8 mouse cellular contexts compared by ENCODE assay signal in the genomic region with DNA sequence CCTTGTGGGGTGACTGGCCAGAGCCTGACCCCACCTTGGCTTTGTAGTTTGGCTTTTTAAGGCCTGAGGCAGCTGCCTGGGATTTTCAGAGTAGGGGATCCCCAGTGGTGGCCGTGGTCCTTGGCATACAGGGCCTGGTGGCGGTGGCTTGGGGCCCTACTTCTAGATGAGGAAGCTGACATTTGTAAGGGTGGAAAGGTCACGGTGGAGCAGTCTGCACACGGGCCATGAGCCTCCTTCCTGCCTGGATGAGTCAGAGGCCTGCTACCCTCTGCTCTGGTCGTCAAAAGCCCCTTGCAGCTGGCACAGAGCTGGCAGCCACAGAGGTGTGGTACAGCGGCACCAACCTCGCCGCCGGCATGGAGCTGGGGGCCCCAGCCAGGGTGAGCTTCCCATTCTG. TPM values are rescaled to one million over a fixed set of nuclear protein-coding genes. Genes with fewer than 3 reads are reported as not detected.
DNase-seq lines count a peak whose midpoint lies in the region; ATAC-seq and TF ChIP-seq lines count a peak whose summit lies in the region.

No protein-coding gene starts in this region.

- no peak for TF ChIP-seq EP300 in MEL (IDR thresholded peaks at IDR 0.05; ENCODE audit: low read depth in 1 of 2, low read length in 2 of 2)

- no peaks in the 10 kb centered on the region for H3K79me2 ChIP-seq in MEL (ENCODE audit: control insufficient read depth, insufficient read depth, low read length, poor library complexity)

- no peak for ATAC-seq in kidney, embryonic 15.5 days (replicated peaks; ENCODE audit: low FRiP score)
- peak; percentile 37 to 47; a peak in 3 of 4 replicates for ATAC-seq in hematopoietic stem cell, adult 5-6 weeks (replicated peaks in 1 of 2; ENCODE audit: insufficient read depth in 1 of 2, low FRiP score in 2 of 2, low TSS enrichment in 1 of 2, low read depth in 1 of 2, poor library complexity in 2 of 2, severe bottlenecking in 2 of 2)
- peak; percentile 54 for ATAC-seq in megakaryocyte, adult 5-6 weeks (ENCODE audit: poor library complexity, severe bottlenecking)

- TF ChIP-seq POLR2A in MEL (IDR thresholded peaks at IDR 0.05; ENCODE audit: control insufficient read depth in 1 of 2, insufficient read depth in 1 of 2, low read depth in 1 of 2, low read length in 2 of 2, poor library complexity in 1 of 2): no peak

- no peak for DNase-seq in kidney, postnatal 14 days
- peak; percentile 37 for DNase-seq in MEL (ENCODE audit: low read depth, low spot score)
- peak; percentile 43 to 65 for DNase-seq in thymus, postnatal 36 days
- no peak for DNase-seq in left cerebral cortex, adult 18-20 months (ENCODE audit: low spot score in 2 of 2)
- no peak for DNase-seq in layer of hippocampus, adult 18-20 months (ENCODE audit: low spot score in 2 of 2)

- no peaks in the 10 kb centered on the region for H3K27me3 ChIP-seq in kidney, embryonic 15.5 days
- H3K27me3 ChIP-seq in MEL (ENCODE audit: control insufficient read depth in 1 of 2, insufficient read depth in 2 of 2, low read length in 2 of 2): no peaks in the 10 kb centered on the region

- WGBS in kidney, embryonic 15.5 days: 61% methylated on average over 9 of the region's 9 CpGs

- peaks cover 37% of the 10 kb centered on the region for H3K4me1 ChIP-seq in kidney, embryonic 15.5 days
- H3K4me1 ChIP-seq in MEL (ENCODE audit: control insufficient read depth in 1 of 2, insufficient read depth in 2 of 2, low read length in 2 of 2): peaks cover 8 to 37% of the 10 kb centered on the region in 2 experiments

- H3K36me3 ChIP-seq in kidney, embryonic 15.5 days: peaks cover 36% of the 10 kb centered on the region
- peaks cover 0 to 30% of the 10 kb centered on the region in 2 experiments; a peak in 2 of 4 replicates for H3K36me3 ChIP-seq in MEL (ENCODE audit: control insufficient read depth in 1 of 2, insufficient read depth in 2 of 2, low read length in 2 of 2)

- no peak overlapping the region for H3K4me3 ChIP-seq in kidney, embryonic 15.5 days (replicated peaks)
- H3K4me3 ChIP-seq in MEL (ENCODE audit: control insufficient read depth in 1 of 2, insufficient read depth in 1 of 2, low read depth in 2 of 2, low read length in 2 of 2): no peak overlapping the region

- H3K27ac ChIP-seq in kidney, embryonic 15.5 days: peak overlapping the region; percentile 55
- peak overlapping the region; percentile 64 for H3K27ac ChIP-seq in MEL (ENCODE audit: control insufficient read depth, low read depth, low read length)

- no peaks in the 10 kb centered on the region for H3K9me3 ChIP-seq in kidney, embryonic 15.5 days (replicated peaks)
- no peaks in the 10 kb centered on the region for H3K9me3 ChIP-seq in MEL (replicated peaks; ENCODE audit: insufficient read depth, low read length)

- no peak for TF ChIP-seq CTCF in MEL (IDR thresholded peaks at IDR 0.05 in 2 of 3, conservative IDR thresholded peaks at IDR 0.05 in 1 of 3; ENCODE audit: control insufficient read depth in 1 of 3, insufficient read depth in 1 of 3, low read depth in 2 of 3, low read length in 3 of 3, poor library complexity in 1 of 3, severe bottlenecking in 1 of 3)

- H3K9ac ChIP-seq in kidney, embryonic 15.5 days: no peak overlapping the region
- no peak overlapping the region for H3K9ac ChIP-seq in MEL (ENCODE audit: control insufficient read depth, low read depth, low read length, poor library complexity, severe bottlenecking)

- TF ChIP-seq RAD21 in MEL (IDR thresholded peaks at IDR 0.05; ENCODE audit: low read depth, low read length): no peak

- no peak overlapping the region for H3K4me2 ChIP-seq in kidney, embryonic 15.5 days

TF ChIP-seq in MEL, 35 proteins besides CTCF, POLR2A, EP300 and RAD21:
- TF ChIP-seq NELFE (IDR thresholded peaks at IDR 0.05; ENCODE audit: low read depth, low read length) (no peak), RCOR1 (IDR thresholded peaks at IDR 0.05; ENCODE audit: low read depth, low read length) (no peak), ETS1 (IDR thresholded peaks at IDR 0.05; ENCODE audit: low read depth, low read length) (no peak), MAZ (IDR thresholded peaks at IDR 0.05; ENCODE audit: low read depth, low read length) (no peak), GATA1 (IDR thresholded peaks at IDR 0.05; ENCODE audit: low read depth, low read length) (no peak), ZC3H11A (IDR thresholded peaks at IDR 0.05; ENCODE audit: low read depth, low read length) (no peak), E2F4 (IDR thresholded peaks at IDR 0.05; ENCODE audit: borderline replicate concordance, low read depth, low read length) (no peak), UBTF (IDR thresholded peaks at IDR 0.05; ENCODE audit: borderline replicate concordance, insufficient read depth, low read depth, low read length) (no peak), TAL1 (IDR thresholded peaks at IDR 0.05; ENCODE audit: low read length) (no peak), MXI1 (IDR thresholded peaks at IDR 0.05; ENCODE audit: low read depth, low read length) (no peak), CHD1 (IDR thresholded peaks at IDR 0.05; ENCODE audit: low read depth, low read length) (no peak), BHLHE40 (IDR thresholded peaks at IDR 0.05; ENCODE audit: borderline replicate concordance, low read depth, low read length) (no peak), MEF2A (IDR thresholded peaks at IDR 0.05; ENCODE audit: extremely low read depth, insufficient replicate concordance, low read depth, low read length, poor library complexity, severe bottlenecking) (no peak), TBP (IDR thresholded peaks at IDR 0.05; ENCODE audit: low read depth, low read length) (no peak), SIN3A (IDR thresholded peaks at IDR 0.05; ENCODE audit: low read length) (no peak), JUND (IDR thresholded peaks at IDR 0.05; ENCODE audit: low read depth, low read length) (no peak), ZMIZ1 (IDR thresholded peaks at IDR 0.05; ENCODE audit: low read depth, low read length) (no peak), MAX (IDR thresholded peaks at IDR 0.05; ENCODE audit: low read length) (no peak), CHD2 (IDR thresholded peaks at IDR 0.05; ENCODE audit: low read length) (no peak)

RNA-seq across cellular contexts. Expression of a gene that starts 9.6 kb away (rescaled TPM):
- polyA plus RNA-seq in kidney, embryonic 15.5 days (2015; fragmentation: Nextera tagmentation; extraction: Ambion mirVana): 32.3 and 34.5 TPM in 2 replicates
- total RNA-seq in MEL (2012; rRNA removed): 8.6 and 14.1 TPM in 2 replicates
- 10 to 100 TPM in 1 of 2 experiments, not detected in 1; 11.2 TPM for polyA plus RNA-seq in MEL (2012; ENCODE audit: insufficient read depth in 1 of 2, insufficient read length in 2 of 2, low read depth in 1 of 2, low replicate concordance in 2 of 2, missing spikeins in 1 of 2)
- 33.6 and 67.3 TPM in 2 replicates for total RNA-seq in hematopoietic stem cell, adult 5-6 weeks (2017)
- 21.3 and 23.2 TPM in 2 replicates for total RNA-seq in megakaryocyte, adult 5-6 weeks (2015)
- 48.0 and 54.2 TPM in 2 replicates for total RNA-seq in megakaryocyte, adult 5-6 weeks (2017)
- 10 to 100 TPM; 17.0 to 17.1 TPM for total RNA-seq in left cerebral cortex, adult 18-20 months (2021)
- 10 to 100 TPM; 19.3 to 21.2 TPM for total RNA-seq in layer of hippocampus, adult 18-20 months (2021)

RNA-seq across cellular contexts. Expression of a gene that starts 32.1 kb away (rescaled TPM):
- polyA plus RNA-seq in kidney, embryonic 15.5 days (2015; fragmentation: Nextera tagmentation; extraction: Ambion mirVana): 32.3 and 39.9 TPM in 2 replicates
- total RNA-seq in MEL (2012; rRNA removed): 4.6 and 5.9 TPM in 2 replicates
- polyA plus RNA-seq in MEL (2012; ENCODE audit: insufficient read depth in 1 of 2, insufficient read length in 2 of 2, low read depth in 1 of 2, low replicate concordance in 2 of 2, missing spikeins in 1 of 2): 10 to 100 TPM in 1 of 2 experiments, not detected in 1; 35.7 TPM
- total RNA-seq in hematopoietic stem cell, adult 5-6 weeks (2017): 11.3 and 16.8 TPM in 2 replicates
- total RNA-seq in megakaryocyte, adult 5-6 weeks (2015): 42.4 and 46.0 TPM in 2 replicates
- total RNA-seq in megakaryocyte, adult 5-6 weeks (2017): 8.0 and 11.6 TPM in 2 replicates
- total RNA-seq in left cerebral cortex, adult 18-20 months (2021): 100 to 1,000 TPM; 202 to 209 TPM
- total RNA-seq in layer of hippocampus, adult 18-20 months (2021): 100 to 1,000 TPM; 182 to 186 TPM

RNA-seq across cellular contexts. Expression of a gene that starts 51.8 kb away (rescaled TPM):
- polyA plus RNA-seq in kidney, embryonic 15.5 days (2015; fragmentation: Nextera tagmentation; extraction: Ambion mirVana): 0.45 TPM in 1 of 2 replicates, not detected in the other
- total RNA-seq in MEL (2012; rRNA removed): not detected in 2 replicates
- polyA plus RNA-seq in MEL (2012; ENCODE audit: insufficient read depth in 1 of 2, insufficient read length in 2 of 2, low read depth in 1 of 2, low replicate concordance in 2 of 2, missing spikeins in 1 of 2): under 1 TPM in 1 of 2 experiments, not detected in 1; 0.32 TPM
- total RNA-seq in hematopoietic stem cell, adult 5-6 weeks (2017): not detected in 2 replicates
- not detected in 2 replicates for total RNA-seq in megakaryocyte, adult 5-6 weeks (2015)
- not detected in 2 replicates for total RNA-seq in megakaryocyte, adult 5-6 weeks (2017)
- total RNA-seq in left cerebral cortex, adult 18-20 months (2021): not detected
- not detected for total RNA-seq in layer of hippocampus, adult 18-20 months (2021)

Comparison
In these comparisons a context has a peak if more than half of its experiments do, and no peak if none do; other contexts are left out.
1. DNase-seq: peak in MEL (single experiment) and thymus, postnatal 36 days (2 of 2); none in kidney, postnatal 14 days (single experiment), left cerebral cortex, adult 18-20 months (0 of 2) and layer of hippocampus, adult 18-20 months (0 of 2).